Mouse (Mus musculus): ENCODE data around the gene Srrt.

GRCm38 (mm10) chr5:137333512-137334174, 26.2 kb upstream of the Srrt start, which contains the start of gene Slc12a9:
- no peak for TF ChIP-seq CHD2 (IDR thresholded peaks at IDR 0.05; ENCODE audit: low read length)
- peak; percentile 62 to 82 (median 67) for TF ChIP-seq CTCF (IDR thresholded peaks at IDR 0.05 in 2 of 3, conservative IDR thresholded peaks at IDR 0.05 in 1 of 3; ENCODE audit: control insufficient read depth in 1 of 3, insufficient read depth in 1 of 3, low read depth in 2 of 3, low read length in 3 of 3, poor library complexity in 1 of 3, severe bottlenecking in 1 of 3)
- TF ChIP-seq HCFC1 (IDR thresholded peaks at IDR 0.05; ENCODE audit: low read depth, low read length) = 0 out of 2 replicates have a peak, but pooled peaks have one; percentile 6
- TF ChIP-seq MXI1 (IDR thresholded peaks at IDR 0.05; ENCODE audit: low read depth, low read length) = peak; percentile 99
- TF ChIP-seq MYB (IDR thresholded peaks at IDR 0.05; ENCODE audit: low read depth, low read length) = no peak
- no peak; a peak in 1 of 4 replicates for TF ChIP-seq EP300 (IDR thresholded peaks at IDR 0.05; ENCODE audit: low read depth in 1 of 2, low read length in 2 of 2)
- TF ChIP-seq TAL1 (IDR thresholded peaks at IDR 0.05; ENCODE audit: low read length) = no peak
- TF ChIP-seq RAD21 (IDR thresholded peaks at IDR 0.05; ENCODE audit: low read depth, low read length) = peak; percentile 41
- no peak for TF ChIP-seq ELF1 (IDR thresholded peaks at IDR 0.05; ENCODE audit: low read depth, low read length)
- TF ChIP-seq ZMIZ1 (IDR thresholded peaks at IDR 0.05; ENCODE audit: low read depth, low read length) = no peak

Data from MEL (cell line).